Mouse (Mus musculus) frontal cortex, adult (tissue): ENCODE measurements around the gene Tada1.

Experiments used
- ATAC-seq: cut with Nextera tagmentation; 2 replicates; pipeline ENCODE4 v1.9.2; 2017; ENCODE audit warnings: mild to moderate bottlenecking, moderate library complexity, mixed read lengths; ENCODE audit not compliant: low TSS enrichment

Gene Tada1

GRCm38 (mm10) chr1:166384614-166385013 is 5.7 kb downstream of the Tada1 start:
- ATAC-seq, result peak; percentile 26; the same call in 1 of the 2 replicates

DNA sequence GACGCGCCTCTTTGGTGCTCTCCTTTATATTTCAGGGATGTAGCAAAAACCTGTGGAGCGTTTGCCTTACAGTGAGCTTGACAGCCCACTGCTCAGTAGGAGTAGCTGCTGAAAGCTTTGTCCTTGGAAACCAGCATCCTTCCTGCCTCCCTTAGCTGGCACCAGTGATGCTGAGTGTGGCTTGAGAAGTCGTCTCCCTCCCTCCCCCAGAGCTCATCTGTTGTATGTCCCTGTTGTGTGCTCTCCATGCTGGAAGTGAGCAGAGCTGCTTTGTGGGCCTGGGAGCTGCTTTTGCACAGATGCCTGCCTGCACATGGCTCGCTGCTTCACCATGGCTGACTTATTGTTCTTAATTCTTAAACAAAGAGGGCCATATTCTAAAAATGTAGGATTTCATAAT is 6.5 kb downstream of the Tada1 start:
- peak; percentile 84 for ATAC-seq

DNA sequence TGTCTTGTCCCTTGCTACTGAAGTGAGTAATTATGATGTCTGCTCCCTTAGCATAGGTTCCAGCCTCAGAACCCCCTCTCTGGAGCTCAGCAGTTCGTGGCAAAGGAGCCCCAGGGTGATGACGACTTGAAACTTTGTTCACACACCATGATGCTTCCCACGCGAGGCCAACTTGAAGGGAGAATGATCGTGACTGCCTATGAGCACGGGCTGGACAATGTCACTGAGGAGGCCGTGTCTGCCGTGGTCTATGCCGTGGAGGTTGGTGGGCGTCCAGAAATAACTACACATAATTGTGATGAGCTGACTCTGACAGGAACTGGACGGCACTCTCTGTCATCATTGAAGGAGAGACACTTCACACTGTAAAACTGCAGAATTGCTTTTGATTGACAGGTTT is 9.6 kb downstream of the Tada1 start:
- ATAC-seq, result no peak

GRCm38 (mm10) chr1:166389406-166390125 is 10.7 kb downstream of the Tada1 start:
- ATAC-seq, result no peak

DNA sequence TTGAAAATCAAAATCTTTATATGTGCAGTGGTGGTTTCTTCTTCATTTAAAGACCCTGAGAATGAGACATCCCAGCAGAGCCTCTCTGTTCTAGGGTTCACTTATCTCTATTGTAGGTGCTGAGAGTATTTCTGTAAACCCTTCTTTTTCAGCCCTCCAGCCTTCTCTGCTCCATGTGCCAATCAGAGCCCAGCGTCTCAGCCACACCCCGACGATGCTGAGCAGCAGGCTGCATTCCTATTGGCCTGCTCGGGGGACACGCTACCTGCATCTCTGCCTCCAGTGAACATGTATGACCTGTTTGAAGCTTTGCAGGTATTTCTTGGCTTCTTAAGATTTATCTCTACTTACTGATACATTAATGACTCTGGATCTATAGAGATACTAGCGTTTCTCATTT is 12.8 kb downstream of the Tada1 start:
- ATAC-seq, result no peak

GRCm38 (mm10) chr1:166394770-166395169 is 15.9 kb downstream of the Tada1 start:
- ATAC-seq, result no peak

- peak; percentile 81 for ATAC-seq
Measured at GRCm38 (mm10) chr1:166395661-166396060, 16.8 kb downstream of the Tada1 start.

DNA sequence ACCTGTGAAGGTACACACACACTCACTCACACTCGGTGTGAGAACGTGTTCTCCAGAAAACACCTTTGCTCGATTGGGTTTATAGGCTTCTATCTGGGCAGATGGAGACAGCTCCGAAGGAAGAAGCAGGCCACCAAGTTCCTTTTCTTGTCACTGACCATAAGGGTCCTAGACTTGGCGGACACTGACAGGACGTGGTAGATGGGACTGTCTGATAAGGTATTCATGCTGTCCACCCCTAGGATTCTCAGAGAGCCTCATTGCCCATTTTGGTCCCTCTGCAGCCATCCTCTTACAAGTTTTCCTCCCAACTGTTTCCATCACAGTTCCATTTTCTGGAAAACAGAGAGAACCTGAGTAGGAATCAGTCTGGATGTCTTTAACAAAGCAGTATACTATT is 17.5 kb downstream of the Tada1 start:
- ATAC-seq, result no peak

DNA sequence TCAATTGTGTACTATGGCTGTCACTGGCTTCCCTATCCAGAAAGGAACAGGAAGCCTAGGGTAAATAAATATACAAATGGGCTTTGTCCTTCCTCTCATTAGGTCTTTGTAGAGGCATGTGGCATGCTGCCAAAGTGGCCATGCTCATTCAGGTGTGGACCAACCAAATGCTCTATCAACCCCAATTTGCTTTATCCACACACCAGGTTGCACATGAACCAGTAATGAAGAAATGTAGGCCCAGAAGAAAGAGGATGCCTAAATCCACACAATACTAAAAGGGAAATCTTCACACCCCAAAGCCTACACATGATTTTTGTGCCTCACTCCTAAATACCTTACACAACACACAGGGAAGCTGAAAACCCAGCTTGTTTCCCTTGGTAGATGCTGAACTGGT is 22.6 kb downstream of the Tada1 start:
- ATAC-seq, result peak; percentile 64

GRCm38 (mm10) chr1:166402003-166402402 is 23.1 kb downstream of the Tada1 start:
- 0 out of 2 replicates have a peak, but pooled peaks have one; percentile 18 for ATAC-seq

DNA sequence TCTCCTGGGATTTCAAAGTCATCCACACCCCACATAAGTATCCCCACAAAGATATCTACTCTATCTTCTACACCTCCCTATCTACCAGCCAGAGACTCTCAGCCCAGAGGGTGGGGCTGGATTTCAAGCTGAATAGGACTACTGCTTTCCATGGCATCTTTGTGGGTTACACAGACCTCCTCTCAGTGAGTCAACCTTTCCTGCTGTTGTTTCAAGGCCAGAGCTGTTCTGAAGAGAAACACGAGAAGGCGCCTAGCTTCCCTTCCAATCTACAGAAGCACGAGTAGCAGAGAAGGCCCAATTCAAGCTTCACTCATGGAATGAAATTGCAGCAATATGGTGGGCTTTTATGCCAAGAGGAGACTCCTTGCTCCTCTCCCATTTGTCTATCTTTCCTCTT is 24.9 kb downstream of the Tada1 start:
- no peak for ATAC-seq

DNA sequence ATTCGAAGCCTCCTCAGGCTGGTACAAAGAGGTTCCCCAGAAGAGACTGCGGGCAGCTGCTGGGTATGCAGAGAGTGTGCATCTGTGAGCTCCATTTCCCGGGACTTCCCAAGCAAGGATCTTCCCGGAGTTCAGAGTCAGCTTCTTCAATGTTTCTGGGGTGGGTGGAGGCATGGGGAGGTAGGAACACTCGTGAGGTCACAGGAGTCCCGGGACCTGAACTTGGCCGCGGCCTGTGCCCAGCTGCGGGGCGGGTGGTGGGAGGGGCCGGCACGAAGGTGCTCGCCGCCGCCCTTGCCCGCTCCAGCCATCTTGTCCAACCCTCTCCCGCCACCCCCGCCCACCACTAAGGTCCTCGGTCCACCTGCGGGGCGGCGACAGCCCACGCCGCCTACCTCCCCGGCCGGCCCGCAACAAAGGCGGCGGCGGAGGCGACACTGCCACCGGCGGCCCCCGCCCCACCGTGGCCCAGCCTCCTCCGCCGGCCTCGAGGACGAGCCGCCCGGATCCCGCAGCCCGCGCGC is 30.3 kb downstream of the Tada1 start:
- peak; percentile 48 for ATAC-seq

DNA sequence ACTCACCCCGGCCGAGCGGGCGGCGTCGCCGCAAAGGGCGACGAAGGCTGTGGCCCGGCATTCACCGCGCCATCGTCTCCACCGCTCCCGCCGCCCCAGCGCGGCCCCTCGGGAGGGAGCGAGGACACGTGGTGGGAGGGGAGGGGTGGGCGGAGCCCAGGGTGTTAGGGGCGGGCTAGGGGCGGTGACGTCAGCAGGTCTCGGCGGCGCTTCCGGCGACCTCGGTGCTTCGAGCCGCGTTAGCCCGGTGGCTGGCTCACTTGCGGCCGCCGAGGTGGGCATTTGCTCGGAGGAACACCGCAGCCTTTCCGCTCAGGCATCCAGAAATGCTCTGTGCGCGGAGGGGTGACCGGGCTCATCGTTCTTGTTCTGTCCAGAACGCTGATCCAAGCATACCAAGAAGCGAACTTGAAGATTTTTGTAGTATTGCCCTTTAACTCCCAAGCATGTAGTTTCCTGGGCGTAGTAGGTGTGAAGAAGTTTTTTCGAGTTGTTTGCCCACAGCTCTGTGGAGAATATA is 30.9 kb downstream of the Tada1 start, which contains the start of gene Pogk:
TSS of gene Pogk (minus strand) at position 163 of the 520 bp plus-strand sequence.
- ATAC-seq, result peak; percentile 89

DNA sequence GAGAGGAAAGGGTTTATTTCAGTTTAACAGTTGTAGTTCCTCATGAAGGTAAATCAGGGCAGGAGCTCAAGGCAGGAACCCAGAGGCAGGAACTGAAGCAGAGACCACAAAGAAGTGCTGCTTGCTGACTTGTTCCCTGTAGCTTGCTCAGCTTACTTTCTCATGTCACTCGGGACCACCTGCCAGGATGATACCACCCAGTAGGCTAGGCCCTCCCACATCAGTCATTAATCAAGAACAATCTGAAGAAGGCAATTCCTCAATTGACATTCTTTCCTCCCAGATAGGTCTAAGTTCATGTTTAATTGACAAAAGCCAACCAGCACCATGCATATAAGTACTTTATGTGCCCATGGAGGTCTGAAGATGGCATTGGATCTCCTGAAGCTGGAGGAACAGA is 32.6 kb downstream of the Tada1 start:
- ATAC-seq, result no peak

DNA sequence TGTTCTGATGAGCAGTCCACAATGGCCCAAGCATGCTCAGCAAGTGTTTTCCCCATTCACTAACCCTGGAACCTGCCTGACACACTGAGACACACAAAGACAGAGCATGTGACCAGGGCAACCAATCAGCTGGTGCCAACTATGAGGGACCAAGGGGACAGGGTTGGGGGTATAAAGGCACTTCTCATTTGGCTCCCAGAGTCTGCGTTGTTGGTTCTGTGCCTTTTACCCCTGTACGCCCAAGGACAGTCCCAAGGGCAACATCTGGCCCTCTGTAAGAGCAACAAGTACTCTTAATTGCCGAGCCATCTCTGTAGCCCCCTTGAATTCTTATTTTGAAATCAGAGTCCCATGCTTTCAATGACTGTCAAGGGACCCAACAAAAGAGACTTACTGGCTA is 33.4 kb downstream of the Tada1 start:
- ATAC-seq, result no peak

GRCm38 (mm10) chr1:166429053-166429452 is 50.2 kb downstream of the Tada1 start:
- ATAC-seq, result peak; percentile 87

- ATAC-seq, result peak; percentile 81
Measured at GRCm38 (mm10) chr1:166429809-166430431, 51.0 kb downstream of the Tada1 start.

DNA sequence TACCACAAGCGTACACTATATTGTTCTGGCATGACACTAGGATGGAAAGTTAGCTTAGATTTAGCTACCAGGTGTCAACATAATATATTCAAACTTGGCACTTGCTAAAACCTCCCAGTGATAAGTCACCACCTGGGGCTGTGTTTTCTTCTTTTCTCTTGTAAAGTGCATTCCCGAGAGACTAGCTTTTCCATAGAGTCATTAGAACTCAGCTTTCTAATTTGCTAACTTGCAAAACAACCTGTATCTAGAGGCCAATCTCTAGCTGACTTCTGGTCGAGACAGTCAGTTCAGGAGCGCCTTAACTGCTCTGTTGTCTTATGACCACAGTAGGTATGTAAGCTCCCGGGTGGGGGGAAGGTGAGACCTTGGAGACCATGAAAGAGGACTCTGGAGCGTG is 60.5 kb downstream of the Tada1 start:
- no peak for ATAC-seq

DNA sequence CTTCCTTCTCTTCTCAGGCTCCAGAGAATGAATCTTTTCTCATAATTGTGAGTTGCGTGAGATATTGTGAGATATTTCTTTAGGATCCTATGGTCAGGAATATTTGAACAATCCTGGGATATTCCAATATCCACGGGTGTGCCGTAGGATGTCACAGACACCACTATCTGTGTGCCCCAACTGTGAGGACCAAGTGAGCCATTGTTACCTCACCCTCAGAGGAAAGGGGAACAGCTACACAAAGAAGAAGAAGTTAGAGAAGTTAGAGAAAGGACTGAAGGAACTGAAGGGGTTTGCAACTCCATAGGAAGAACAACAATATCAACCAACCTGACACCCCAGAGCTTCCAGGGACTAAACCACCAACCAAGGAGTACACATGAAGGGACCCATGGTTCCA is 63.1 kb downstream of the Tada1 start:
- ATAC-seq, result no peak
